Mouse (Mus musculus): ENCODE results near the gene H2afx. TPM values are rescaled to one million over a fixed set of nuclear protein-coding genes. Genes with fewer than 3 reads are reported as not detected.
"Not testable (repeated sequence)": the region's sequence is repeated elsewhere in the genome, so short reads cannot be mapped to it uniquely, and the experiment has no call there.

The H2afx gene
- total RNA-seq (2022) = 10 to 100 TPM; 25.9 to 44.6 (median 31.7) TPM

GRCm38 (mm10) chr9:44334396-44335330 is at the start of gene H2afx:
TSS of gene H2afx (plus strand) at chr9:44334694.
- DNase-seq = peak; percentile 99

GRCm38 (mm10) chr9:44286256-44286850 is 48.1 kb upstream of the H2afx start:
- DNase-seq = no peak

GRCm38 (mm10) chr9:44287003-44287400 is 47.5 kb upstream of the H2afx start:
- no peak for DNase-seq

GRCm38 (mm10) chr9:44287401-44288075 is 47.0 kb upstream of the H2afx start:
- DNase-seq = no peak

- peak; percentile 54 for DNase-seq
Observed at GRCm38 (mm10) chr9:44288076-44288958, 46.2 kb upstream of the H2afx start, which contains the start of gene Abcg4. TSS of gene Abcg4 (minus strand) at chr9:44288615.

- no peak for DNase-seq
Observed at GRCm38 (mm10) chr9:44288959-44289291, 45.6 kb upstream of the H2afx start.

GRCm38 (mm10) chr9:44292490-44292889 is 42.0 kb upstream of the H2afx start:
- no peak for DNase-seq

- DNase-seq = not testable (repeated sequence)
Observed at GRCm38 (mm10) chr9:44300001-44300400, 34.5 kb upstream of the H2afx start.

- DNase-seq = peak; percentile 99
Observed at GRCm38 (mm10) chr9:44305466-44306079, 28.9 kb upstream of the H2afx start, which contains the start of gene Hinfp. TSS of gene Hinfp (minus strand) at chr9:44305671.

GRCm38 (mm10) chr9:44306532-44306931 is 28.0 kb upstream of the H2afx start:
- DNase-seq = no peak

- no peak for DNase-seq
Observed at GRCm38 (mm10) chr9:44307248-44307647, 27.2 kb upstream of the H2afx start.

GRCm38 (mm10) chr9:44309756-44310155 is 24.7 kb upstream of the H2afx start:
- no peak for DNase-seq

- no peak for DNase-seq
Observed at GRCm38 (mm10) chr9:44310750-44311135, 23.8 kb upstream of the H2afx start.

GRCm38 (mm10) chr9:44311136-44312134 is 23.1 kb upstream of the H2afx start:
- DNase-seq = no peak

- no peak for DNase-seq
Observed at GRCm38 (mm10) chr9:44313476-44314256, 20.8 kb upstream of the H2afx start.

- no peak for DNase-seq
Observed at GRCm38 (mm10) chr9:44314257-44314547, 20.3 kb upstream of the H2afx start.

- DNase-seq = no peak
Observed at GRCm38 (mm10) chr9:44314910-44315309, 19.6 kb upstream of the H2afx start.

- DNase-seq = no peak
Observed at GRCm38 (mm10) chr9:44317452-44317851, 17.0 kb upstream of the H2afx start.

- no peak for DNase-seq
Observed at GRCm38 (mm10) chr9:44318076-44318825, 16.2 kb upstream of the H2afx start.

All from adrenal gland, adult 8-10 months (tissue).